Mouse (Mus musculus): Measurements from ENCODE around the gene Scand1.

The Scand1 gene

GRCm38 (mm10) chr2:156312297-156312897 is at the start of gene Scand1, which contains the start of gene Cnbd2:
TSS of gene Scand1 (minus strand) at chr2:156312704.
TSS of gene Cnbd2 (plus strand) at chr2:156312299.
- in situ Hi-C loops (cut with MboI, MseI) = no loop called here

DNA sequence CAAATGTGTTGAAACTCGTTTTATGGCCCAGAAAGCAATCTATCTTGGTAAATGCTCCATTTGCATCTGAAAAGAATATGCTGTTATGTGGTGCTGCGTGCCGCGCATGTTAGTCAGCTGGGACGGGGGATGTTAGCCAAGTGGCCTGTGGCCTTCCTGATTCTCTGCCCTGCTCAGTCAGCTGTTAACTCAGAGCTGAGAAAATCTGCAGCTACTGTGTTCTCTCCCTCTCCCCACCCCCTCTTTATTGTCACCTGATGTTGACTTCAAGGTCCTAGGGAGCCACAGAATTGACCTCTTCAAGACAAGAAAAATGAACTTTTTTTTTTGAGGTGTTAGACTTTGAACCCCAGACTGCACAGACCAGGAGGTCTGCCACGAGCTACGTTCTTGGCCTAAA is 43.5 kb upstream of the Scand1 start:
- in situ Hi-C loops (cut with MboI, MseI) = no loop called here

GRCm38 (mm10) chr2:156353265-156353692 is 40.8 kb upstream of the Scand1 start:
- in situ Hi-C loops (cut with MboI, MseI) = no loop called here

- in situ Hi-C loops (cut with MboI, MseI) = no loop called here
These were observed 40.1 kb upstream of the Scand1 start for GRCm38 (mm10) chr2:156352413-156353165.

DNA sequence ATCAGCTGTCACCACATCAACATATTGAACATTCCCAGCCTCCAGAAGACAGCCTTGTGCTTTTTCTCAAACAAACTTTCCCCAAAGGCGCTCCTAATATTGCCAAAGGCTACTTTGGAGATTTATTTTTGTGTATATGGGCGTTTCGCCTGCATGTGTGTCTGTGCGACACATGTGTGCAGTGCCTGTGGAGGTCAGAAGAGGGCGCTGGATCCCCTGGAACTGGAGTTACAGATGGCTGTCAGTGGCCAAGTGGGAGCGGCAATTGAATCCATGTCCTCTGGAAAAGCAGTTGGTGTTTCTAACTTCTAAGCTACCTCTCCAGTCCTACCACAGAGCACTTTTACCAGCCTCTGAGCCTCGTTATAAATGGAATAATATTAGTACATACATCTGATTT is 38.7 kb upstream of the Scand1 start:
- in situ Hi-C loops (cut with MboI, MseI) = no loop called here

DNA sequence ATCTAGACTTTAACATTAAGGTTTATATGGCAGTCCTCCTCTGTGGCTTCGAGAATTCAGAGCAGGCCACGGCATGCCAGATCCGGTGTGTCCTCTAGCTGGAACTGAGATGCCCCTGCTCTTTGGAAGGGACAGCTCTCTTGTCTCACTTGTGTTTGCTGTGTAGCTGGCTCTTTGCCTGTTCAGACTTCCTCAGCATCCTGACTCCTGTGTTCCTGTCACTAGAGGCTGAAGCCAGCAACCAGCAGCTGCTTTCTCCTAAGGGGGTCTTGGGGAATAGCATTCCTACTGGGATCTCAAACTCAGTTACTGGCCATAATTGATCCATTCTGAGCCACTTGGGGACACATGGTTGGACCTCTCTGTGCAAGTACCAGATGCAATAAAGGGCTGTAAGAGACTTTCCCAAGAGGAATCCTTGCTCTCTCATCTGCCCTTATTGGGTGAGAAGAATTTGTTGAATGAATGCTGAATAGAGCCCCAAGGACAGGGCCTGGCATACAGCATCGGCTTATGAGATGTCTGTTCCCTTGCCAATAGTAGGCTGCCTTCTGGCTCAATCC is 36.9 kb upstream of the Scand1 start:
- in situ Hi-C loops (cut with MboI, MseI) = no loop called here

GRCm38 (mm10) chr2:156348812-156349211 is 36.3 kb upstream of the Scand1 start:
- in situ Hi-C loops (cut with MboI, MseI) = no loop called here

DNA sequence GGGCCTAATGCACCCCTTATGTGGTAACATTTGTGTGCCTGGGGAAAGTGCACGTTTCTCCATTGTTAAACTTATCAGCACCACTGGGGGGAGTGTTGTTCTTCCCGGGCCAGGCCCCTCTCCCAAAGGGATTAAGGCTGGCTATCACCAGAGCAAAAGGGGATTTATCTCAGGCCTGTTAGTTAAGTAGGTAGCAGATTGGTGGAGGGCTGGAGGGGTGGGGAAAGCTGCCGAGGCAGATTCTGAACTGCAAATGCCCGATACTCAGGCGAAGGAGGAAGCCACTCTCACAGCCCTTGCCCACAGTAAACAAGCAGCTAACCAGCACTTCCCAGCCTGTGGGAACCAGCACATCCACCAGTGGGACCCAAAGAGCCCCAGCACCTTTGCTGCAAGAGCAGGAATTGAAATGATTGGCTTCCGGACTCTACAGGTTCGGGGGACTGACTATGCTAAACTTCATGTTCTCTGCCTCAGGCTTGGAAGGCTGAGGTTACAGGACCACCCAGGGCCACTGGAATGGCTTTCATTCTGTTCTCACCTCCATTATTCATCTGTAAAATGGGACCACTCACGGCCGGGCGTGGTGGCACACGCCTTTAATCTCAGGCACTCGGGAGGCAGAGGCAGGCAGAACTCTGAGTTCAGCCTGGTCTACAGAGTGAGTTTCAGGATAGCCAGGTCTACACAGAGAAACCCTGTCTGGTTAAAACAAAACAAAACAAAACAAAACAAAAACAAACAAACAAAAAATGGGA is 32.5 kb upstream of the Scand1 start:
- in situ Hi-C loops (cut with MboI, MseI) = no loop called here

GRCm38 (mm10) chr2:156340078-156340477 is 27.6 kb upstream of the Scand1 start:
- in situ Hi-C loops (cut with MboI, MseI) = no loop called here

DNA sequence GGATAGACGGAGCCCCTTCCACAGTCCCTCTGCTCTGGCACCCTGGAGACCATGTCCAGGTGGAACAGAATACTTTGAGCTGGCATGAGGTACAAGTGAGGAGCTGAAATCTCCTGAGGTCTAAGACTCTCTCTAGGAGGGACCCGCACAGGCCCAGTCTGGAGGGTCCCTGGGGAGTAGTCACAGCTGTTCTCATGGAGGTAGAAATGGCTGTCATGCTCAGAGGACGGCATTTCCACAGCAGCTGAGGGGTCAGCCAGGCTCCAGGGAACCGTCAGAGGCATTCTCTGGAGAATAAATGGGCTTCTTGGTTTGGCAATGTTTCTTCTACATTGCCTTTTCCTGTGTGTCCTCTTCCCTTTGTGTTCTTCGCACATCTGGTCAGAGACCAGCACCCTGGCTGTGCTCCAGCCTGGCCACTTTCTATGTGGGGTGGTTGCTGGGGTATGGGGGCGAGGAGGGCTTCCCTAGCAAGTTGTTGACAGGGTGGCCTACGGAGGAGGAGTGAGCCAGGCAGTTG is 19.0 kb upstream of the Scand1 start:
- in situ Hi-C loops (cut with MboI, MseI) = no loop called here

- in situ Hi-C loops (cut with MboI, MseI) = no loop called here
These were observed 18.2 kb upstream of the Scand1 start for GRCm38 (mm10) chr2:156330681-156331080.

- in situ Hi-C loops (cut with MboI, MseI) = no loop called here
These were observed 12.2 kb upstream of the Scand1 start for GRCm38 (mm10) chr2:156324681-156325080.

DNA sequence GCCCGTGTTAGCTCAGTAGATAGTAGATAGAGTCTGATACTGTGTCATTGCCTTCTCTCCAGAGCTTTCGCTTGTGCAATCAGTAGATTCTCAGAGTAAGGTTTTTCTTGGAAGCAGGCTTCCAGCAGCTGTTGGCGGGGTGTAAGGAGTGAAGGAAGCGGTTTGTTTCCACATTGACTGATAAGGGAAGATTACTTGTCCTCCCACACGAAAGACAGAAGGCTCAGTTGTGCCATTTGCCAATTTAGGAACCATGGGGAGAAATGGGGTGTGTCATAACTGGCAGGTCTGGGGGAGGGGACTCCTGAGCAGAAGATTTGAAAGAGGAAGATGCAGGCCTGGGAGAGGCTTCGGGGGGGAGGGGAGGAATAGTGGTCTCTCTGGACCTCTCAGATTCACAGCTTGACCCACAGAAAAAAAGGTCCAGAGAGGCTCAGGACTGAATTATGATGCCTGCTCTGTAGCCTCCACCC is 11.6 kb upstream of the Scand1 start:
- in situ Hi-C loops (cut with MboI, MseI) = no loop called here

DNA sequence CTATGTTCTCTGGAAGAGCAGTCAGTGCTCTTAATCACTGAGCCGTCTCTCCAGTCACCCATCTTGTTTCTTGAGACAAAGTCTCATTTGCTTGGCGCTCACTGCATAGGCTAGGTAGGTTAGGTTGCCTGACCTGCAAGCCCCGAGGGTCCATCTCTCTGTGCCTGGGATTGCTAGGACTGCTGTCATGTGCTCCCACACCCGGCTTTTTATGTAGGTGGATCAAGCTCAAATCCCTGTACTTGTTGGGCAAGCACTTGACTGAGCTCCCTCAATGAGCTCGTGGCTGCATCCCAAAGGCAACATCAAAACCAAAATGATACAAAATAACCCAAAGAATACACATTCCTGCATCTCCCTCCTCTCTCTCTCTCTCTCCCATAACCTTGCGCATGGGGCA is 9.0 kb upstream of the Scand1 start:
- in situ Hi-C loops (cut with MboI, MseI) = no loop called here

DNA sequence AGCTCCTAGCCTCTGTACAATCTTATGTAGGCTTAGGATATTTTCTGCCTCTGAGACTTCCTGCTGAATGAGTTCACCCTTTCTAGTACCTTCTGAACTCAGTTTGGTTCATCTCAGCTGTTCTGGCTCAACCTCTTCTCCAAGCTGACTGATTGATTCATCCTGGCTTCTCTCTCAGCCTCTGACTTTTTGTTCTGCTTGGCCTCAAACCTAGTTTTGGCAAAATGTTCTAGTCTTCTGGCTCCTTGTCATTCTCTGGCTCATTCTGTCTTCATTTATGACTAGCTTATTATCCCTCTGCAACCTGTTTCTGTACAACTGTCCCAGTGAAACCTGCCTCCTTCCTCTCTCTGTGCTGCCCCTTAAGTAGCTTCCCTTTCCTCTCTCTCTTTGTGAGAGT is 6.0 kb upstream of the Scand1 start:
- in situ Hi-C loops (cut with MboI, MseI) = no loop called here

- in situ Hi-C loops (cut with MboI, MseI) = no loop called here
These were observed 2.3 kb upstream of the Scand1 start for GRCm38 (mm10) chr2:156314811-156315210.

- in situ Hi-C loops (cut with MboI, MseI) = no loop called here
These were observed 649 bp upstream of the Scand1 start for GRCm38 (mm10) chr2:156313153-156313552.

DNA sequence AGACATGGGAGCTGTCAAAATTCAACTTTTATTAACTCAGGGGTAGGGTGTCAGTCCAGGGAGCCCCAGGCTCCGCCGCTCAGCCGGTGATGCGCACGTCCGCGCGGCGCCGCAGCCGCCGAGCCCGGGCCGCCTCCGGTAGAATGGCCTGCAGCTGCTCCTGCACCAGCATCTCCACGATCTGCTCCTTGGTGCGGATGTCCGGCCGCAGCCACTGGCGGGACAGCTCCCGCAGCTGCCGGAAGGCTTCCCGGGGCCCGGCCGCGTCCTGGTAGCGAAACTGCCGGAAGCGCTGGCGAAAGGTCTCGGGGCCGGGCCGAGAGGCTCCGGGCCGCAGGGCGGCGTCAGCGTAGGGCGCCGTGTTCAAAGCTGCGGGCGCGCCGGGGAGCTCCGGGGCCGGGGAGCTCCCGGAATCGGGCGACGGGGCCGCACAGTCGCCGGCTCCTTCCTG is 638 bp downstream of the Scand1 start:
- in situ Hi-C loops (cut with MboI, MseI) = no loop called here

DNA sequence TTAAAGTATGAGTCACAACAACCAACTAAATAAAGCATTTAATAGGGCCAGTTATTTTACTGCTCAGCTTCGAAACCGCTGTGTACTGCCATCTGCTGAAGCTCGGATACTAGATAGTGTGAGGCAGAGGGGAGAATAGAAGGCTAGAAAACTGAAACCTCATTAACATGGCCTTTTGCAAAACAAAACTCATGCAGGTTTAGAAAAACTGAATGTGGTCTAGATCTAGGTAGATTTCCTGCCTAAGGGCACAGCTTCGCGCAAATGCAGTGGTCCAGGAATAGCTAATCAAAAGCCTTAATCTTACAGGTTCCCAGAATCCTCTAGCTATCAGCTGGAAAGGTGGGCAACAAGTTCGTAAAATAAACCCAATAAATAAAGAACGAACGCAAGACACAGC is 1.1 kb downstream of the Scand1 start:
- in situ Hi-C loops (cut with MboI, MseI) = no loop called here

DNA sequence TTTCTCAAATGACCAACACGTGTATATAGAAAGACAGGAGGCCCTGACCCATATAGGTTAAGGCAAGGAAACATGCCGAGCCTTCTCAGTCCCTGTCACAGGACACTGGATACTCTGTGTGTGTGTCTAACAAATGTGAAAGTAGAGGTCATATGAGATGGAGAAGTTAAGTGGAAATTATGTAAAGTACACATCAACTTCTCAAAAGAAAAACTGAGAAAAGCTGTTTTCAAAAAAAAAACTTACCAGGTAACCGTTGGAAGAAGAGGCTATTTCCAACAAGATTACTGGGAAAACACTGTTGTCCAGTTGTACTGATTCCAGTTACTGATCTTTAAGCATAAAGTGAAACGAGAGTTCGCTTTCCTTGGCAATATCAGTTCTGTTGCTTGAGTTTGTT is 1.6 kb downstream of the Scand1 start:
- in situ Hi-C loops (cut with MboI, MseI) = no loop called here

GRCm38 (mm10) chr2:156310455-156310854 is 2.0 kb downstream of the Scand1 start:
- in situ Hi-C loops (cut with MboI, MseI) = no loop called here

- in situ Hi-C loops (cut with MboI, MseI) = no loop called here
These were observed 2.6 kb downstream of the Scand1 start for GRCm38 (mm10) chr2:156309948-156310347.
